Mouse (Mus musculus) common myeloid progenitor, adult 5-6 weeks (primary cell): ENCODE data around the gene Pax1. TPM values are rescaled to one million over a fixed set of nuclear protein-coding genes. Genes with fewer than 3 reads are reported as not detected.

Experiments
- ATAC-seq: replicated peaks from 2 replicates; pipeline ENCODE4 v1.8.0; 2016; ENCODE audit warnings: low read depth, mild to moderate bottlenecking, moderate TSS enrichment, inconsistent platforms; ENCODE audit not compliant: poor library complexity, severe bottlenecking
- total RNA-seq: library from RNA; stranded (forward); fragments of 200-1000, 187-1606 nt; gene quantifications from 2 replicates; pipeline ENCODE4 v1.2.3, GENCODE M21; 2017

The Pax1 gene
- total RNA-seq, 1 experiment from 2014 or later = not detected

GRCm38 (mm10) chr2:147371840-147372239 is 10.1 kb downstream of the Pax1 start:
- ATAC-seq = no peak

- no peak; the same call in 1 of the 2 replicates for ATAC-seq
Observed at GRCm38 (mm10) chr2:147372947-147373666, 11.4 kb downstream of the Pax1 start.

GRCm38 (mm10) chr2:147373667-147374007 is 11.9 kb downstream of the Pax1 start:
- no peak for ATAC-seq

- no peak for ATAC-seq
Observed at GRCm38 (mm10) chr2:147374245-147374644, 12.5 kb downstream of the Pax1 start.

GRCm38 (mm10) chr2:147375019-147375715 is 13.4 kb downstream of the Pax1 start:
- ATAC-seq = no peak

GRCm38 (mm10) chr2:147378934-147379333 is 17.2 kb downstream of the Pax1 start:
- ATAC-seq = no peak

- ATAC-seq = peak; percentile 25; the same call in 1 of the 2 replicates
Observed at GRCm38 (mm10) chr2:147383373-147383772, 21.6 kb downstream of the Pax1 start.

- ATAC-seq = no peak
Observed at GRCm38 (mm10) chr2:147386949-147387348, 25.2 kb downstream of the Pax1 start.

GRCm38 (mm10) chr2:147409323-147409722 is 47.6 kb downstream of the Pax1 start:
- ATAC-seq = no peak

GRCm38 (mm10) chr2:147415037-147415436 is 53.3 kb downstream of the Pax1 start:
- no peak for ATAC-seq

- no peak for ATAC-seq
Observed at GRCm38 (mm10) chr2:147424582-147425255, 63.0 kb downstream of the Pax1 start.

GRCm38 (mm10) chr2:147429607-147430356 is 68.1 kb downstream of the Pax1 start:
- no peak for ATAC-seq

- no peak for ATAC-seq
Observed at GRCm38 (mm10) chr2:147433120-147433519, 71.4 kb downstream of the Pax1 start.

Other genes starting within 250 kb of the Pax1 start
- not detected in 2 replicates for gene Nkx2-2, start 167.7 kb upstream of the Pax1 start, total RNA-seq